Mouse (Mus musculus) ovary, adult 2 months (tissue): ENCODE results near the gene Slc38a9. TPM values are rescaled to one million over a fixed set of nuclear protein-coding genes. Genes with fewer than 3 reads are reported as not detected.

ENCODE experiments used
- polyA plus RNA-seq: library from polyadenylated mRNA; depleted of rRNA; stranded (reverse); fragments of >200 nt; gene quantifications from 2 replicates; pipeline ENCODE4 v1.2.3, GENCODE M21; 2012; rRNA removed

Slc38a9 gene
- polyA plus RNA-seq: 11.7 and 12.6 TPM in 2 replicates

GRCm38 (mm10) chr13:112660574-112661381, at the start of gene Slc38a9:
Gene Slc38a9 (plus strand): TSS chr13:112660751.

DNA sequence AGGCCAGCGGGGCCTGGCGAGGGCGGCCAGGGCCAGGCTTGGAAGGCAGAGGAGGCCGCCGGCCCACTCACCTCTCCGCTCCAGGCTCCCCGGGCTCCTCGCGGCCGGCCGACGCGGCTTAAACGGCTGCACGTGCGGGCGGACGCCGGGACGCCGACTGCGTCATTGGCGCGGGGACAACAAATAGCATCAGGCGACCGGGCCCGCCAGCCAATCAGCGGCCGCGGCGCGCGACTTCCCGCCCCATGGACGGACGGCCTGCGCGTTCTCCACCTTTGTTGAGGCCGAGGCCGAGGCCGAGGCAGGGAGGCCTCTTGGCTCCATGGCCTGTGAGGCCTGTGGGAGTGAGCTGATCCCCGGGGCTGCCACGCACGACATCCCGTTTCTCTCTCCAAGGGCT, 8.3 kb upstream of the Slc38a9 start, which contains the start of gene Ddx4:
Gene Ddx4, minus strand, starts transcription at position 271 of the 400 bp plus-strand sequence.

Other genes with a start within 250 kb of the Slc38a9 start
- 38.3 and 40.7 TPM in 2 replicates for gene Il6st, start 196.7 kb upstream of the Slc38a9 start, polyA plus RNA-seq
- gene Il31ra, start 66.4 kb upstream of the Slc38a9 start, polyA plus RNA-seq: 0.32 and 0.45 TPM in 2 replicates
- gene Ddx4, start 8.3 kb upstream of the Slc38a9 start, polyA plus RNA-seq: 0.05 and 0.12 TPM in 2 replicates
- 34.9 and 38.9 TPM in 2 replicates for gene Plpp1, start 140.0 kb downstream of the Slc38a9 start, polyA plus RNA-seq